In genomic region chr14:47187666-47188360, GRCm38 (mm10) we compare ENCODE assay signal across 8 mouse cellular contexts. TPM values are rescaled to one million over a fixed set of nuclear protein-coding genes. Genes with fewer than 3 reads are reported as not detected.
DNase-seq lines count a peak whose midpoint lies in the region; ATAC-seq and TF ChIP-seq lines count a peak whose summit lies in the region.

No protein-coding gene starts in this region.

- no peak for TF ChIP-seq EP300 in liver, postnatal 0 days (IDR thresholded peaks at IDR 0.05; ENCODE audit: low read depth)

- H3K27ac ChIP-seq in forebrain, embryonic 12.5 days, result no peak overlapping the region
- H3K27ac ChIP-seq in forebrain, embryonic 11.5 days (ENCODE audit: low read depth, low read length), result no peak overlapping the region
- no peak overlapping the region for H3K27ac ChIP-seq in embryonic facial prominence, embryonic 10.5 days (replicated peaks)
- H3K27ac ChIP-seq in hindbrain, embryonic 15.5 days (replicated peaks), result no peak overlapping the region
- peak overlapping the region; percentile 52; the same call in 1 of the 2 replicates for H3K27ac ChIP-seq in liver, postnatal 0 days (ENCODE audit: low read depth)
- peak overlapping the region; percentile 31; the same call in 1 of the 2 replicates for H3K27ac ChIP-seq in small intestine, adult 2 months (ENCODE audit: insufficient read depth, low read depth, low read length)

- 33% methylated on average over 12 of the region's 12 CpGs for WGBS in forebrain, embryonic 12.5 days
- WGBS in forebrain, embryonic 11.5 days, result 38% methylated on average over 12 of the region's 12 CpGs
- WGBS in embryonic facial prominence, embryonic 10.5 days, result 35% methylated on average over 12 of the region's 12 CpGs
- 41% methylated on average over 12 of the region's 12 CpGs for WGBS in hindbrain, embryonic 15.5 days
- WGBS in liver, postnatal 0 days (ENCODE audit: insufficient replicate concordance), result 17% methylated on average over 12 of the region's 12 CpGs
- WGBS in small intestine, adult 2 months, result 46% methylated on average over 12 of the region's 12 CpGs

- no peak for ATAC-seq in forebrain, embryonic 12.5 days (ENCODE audit: low FRiP score)
- no peak for ATAC-seq in forebrain, embryonic 11.5 days (replicated peaks; ENCODE audit: low FRiP score)
- no peak for ATAC-seq in hindbrain, embryonic 15.5 days (ENCODE audit: low FRiP score, low read depth)
- ATAC-seq in liver, postnatal 0 days, result no peak

- TF ChIP-seq POLR2A in small intestine, adult 2 months (IDR thresholded peaks at IDR 0.05; ENCODE audit: low read depth, low read length), result no peak

- H3K9me3 ChIP-seq in forebrain, embryonic 12.5 days, result no peaks in the 10 kb centered on the region
- no peaks in the 10 kb centered on the region for H3K9me3 ChIP-seq in forebrain, embryonic 11.5 days (ENCODE audit: control insufficient read depth, low read length)
- H3K9me3 ChIP-seq in embryonic facial prominence, embryonic 10.5 days, result no peaks in the 10 kb centered on the region
- H3K9me3 ChIP-seq in hindbrain, embryonic 15.5 days, result no peaks in the 10 kb centered on the region
- H3K9me3 ChIP-seq in liver, postnatal 0 days (ENCODE audit: low read length), result no peaks in the 10 kb centered on the region

- H3K4me2 ChIP-seq in forebrain, embryonic 12.5 days, result peak overlapping the region; percentile 99
- H3K4me2 ChIP-seq in forebrain, embryonic 11.5 days (ENCODE audit: low read depth, low read length, severe bottlenecking), result no peak overlapping the region
- peak overlapping the region; percentile 99 for H3K4me2 ChIP-seq in hindbrain, embryonic 15.5 days
- peak overlapping the region; percentile 91 for H3K4me2 ChIP-seq in liver, postnatal 0 days (ENCODE audit: low read depth, low read length)

- no peak overlapping the region for H3K4me3 ChIP-seq in forebrain, embryonic 12.5 days (replicated peaks)
- H3K4me3 ChIP-seq in forebrain, embryonic 11.5 days (ENCODE audit: low read depth, low read length), result no peak overlapping the region
- peak overlapping the region; percentile 90 for H3K4me3 ChIP-seq in embryonic facial prominence, embryonic 10.5 days
- H3K4me3 ChIP-seq in hindbrain, embryonic 15.5 days, result peak overlapping the region; percentile 75
- H3K4me3 ChIP-seq in liver, postnatal 0 days (ENCODE audit: low read depth, low read length), result peak overlapping the region; percentile 79
- H3K4me3 ChIP-seq in small intestine, adult 2 months (ENCODE audit: low read depth, low read length), result peak overlapping the region; percentile 74

- DNase-seq in forebrain, embryonic 11.5 days (ENCODE audit: low spot score), result no peak
- peak; percentile 11 for DNase-seq in embryonic facial prominence, embryonic 10.5 days (ENCODE audit: low spot score)
- DNase-seq in liver, postnatal 0 days, result peak; percentile 52
- DNase-seq in ovary, adult 18-20 months (ENCODE audit: low spot score), result no peak
- no peak for DNase-seq in layer of hippocampus, postnatal 14 days (ENCODE audit: low spot score in 2 of 2)

- H3K36me3 ChIP-seq in forebrain, embryonic 12.5 days (replicated peaks), result no peaks in the 10 kb centered on the region
- H3K36me3 ChIP-seq in forebrain, embryonic 11.5 days (ENCODE audit: control insufficient read depth, insufficient read depth, low read length), result no peaks in the 10 kb centered on the region
- no peaks in the 10 kb centered on the region for H3K36me3 ChIP-seq in embryonic facial prominence, embryonic 10.5 days (replicated peaks)
- no peaks in the 10 kb centered on the region for H3K36me3 ChIP-seq in hindbrain, embryonic 15.5 days
- no peaks in the 10 kb centered on the region for H3K36me3 ChIP-seq in liver, postnatal 0 days (replicated peaks; ENCODE audit: insufficient read depth, low read length)
- H3K36me3 ChIP-seq in small intestine, adult 2 months (ENCODE audit: control insufficient read depth, insufficient read depth, low read length), result no peaks in the 10 kb centered on the region

- peaks cover 8% of the 10 kb centered on the region for H3K4me1 ChIP-seq in forebrain, embryonic 12.5 days
- peaks cover 3% of the 10 kb centered on the region; the same call in 1 of the 2 replicates for H3K4me1 ChIP-seq in forebrain, embryonic 11.5 days (replicated peaks; ENCODE audit: control insufficient read depth, insufficient read depth, low read length)
- H3K4me1 ChIP-seq in embryonic facial prominence, embryonic 10.5 days, result peaks cover 11% of the 10 kb centered on the region
- H3K4me1 ChIP-seq in hindbrain, embryonic 15.5 days (replicated peaks), result peaks cover 6% of the 10 kb centered on the region
- H3K4me1 ChIP-seq in liver, postnatal 0 days (ENCODE audit: insufficient read depth), result peaks cover 17% of the 10 kb centered on the region
- peaks cover 3% of the 10 kb centered on the region; the same call in 1 of the 2 replicates for H3K4me1 ChIP-seq in small intestine, adult 2 months (ENCODE audit: control insufficient read depth, insufficient read depth, insufficient read length, low read length)

- TF ChIP-seq CTCF in liver, postnatal 0 days (IDR thresholded peaks at IDR 0.05; ENCODE audit: low read depth), result no peak
- no peak for TF ChIP-seq CTCF in small intestine, adult 2 months (IDR thresholded peaks at IDR 0.05; ENCODE audit: extremely low read depth, insufficient read length, insufficient replicate concordance, low read depth, low read length)

- peaks cover 16% of the 10 kb centered on the region for H3K27me3 ChIP-seq in forebrain, embryonic 12.5 days
- peaks cover 11% of the 10 kb centered on the region; the same call in 1 of the 2 replicates for H3K27me3 ChIP-seq in forebrain, embryonic 11.5 days (ENCODE audit: control insufficient read depth, insufficient read depth, low read length)
- peaks cover 36% of the 10 kb centered on the region for H3K27me3 ChIP-seq in embryonic facial prominence, embryonic 10.5 days (replicated peaks; ENCODE audit: low read depth, poor library complexity, severe bottlenecking)
- H3K27me3 ChIP-seq in hindbrain, embryonic 15.5 days, result peaks cover 19% of the 10 kb centered on the region
- H3K27me3 ChIP-seq in liver, postnatal 0 days (ENCODE audit: insufficient read depth, low read length), result no peaks in the 10 kb centered on the region
- no peaks in the 10 kb centered on the region for H3K27me3 ChIP-seq in small intestine, adult 2 months (ENCODE audit: control insufficient read depth, insufficient read depth, low read length)

- H3K9ac ChIP-seq in forebrain, embryonic 12.5 days, result no peak overlapping the region
- H3K9ac ChIP-seq in forebrain, embryonic 11.5 days (ENCODE audit: low read length), result no peak overlapping the region
- no peak overlapping the region for H3K9ac ChIP-seq in hindbrain, embryonic 15.5 days
- peak overlapping the region; percentile 80 for H3K9ac ChIP-seq in liver, postnatal 0 days (replicated peaks)

RNA-seq across cellular contexts. Expression of gene Gch1, which starts 1.4 kb away (rescaled TPM):
- 1.4 and 1.6 TPM in 2 replicates for polyA plus RNA-seq in forebrain, embryonic 12.5 days (2016; fragmentation: Nextera tagmentation; extraction: Ambion mirVana)
- polyA plus RNA-seq in forebrain, embryonic 11.5 days (2014; fragmentation: Nextera tagmentation; extraction: Ambion mirVana), result 1.4 and 2.4 TPM in 2 replicates
- 0.57 and 1.1 TPM in 2 replicates for polyA plus RNA-seq in embryonic facial prominence, embryonic 10.5 days (2016; fragmentation: Nextera tagmentation; extraction: Ambion mirVana)
- polyA plus RNA-seq in hindbrain, embryonic 15.5 days (2015; fragmentation: Nextera tagmentation; extraction: Ambion mirVana), result 4.9 and 5.9 TPM in 2 replicates
- 29.6 and 38.3 TPM in 2 replicates for polyA plus RNA-seq in liver, postnatal 0 days (2015; fragmentation: Nextera tagmentation; extraction: Ambion mirVana)
- 27.1 and 35.7 TPM in 2 replicates for polyA plus RNA-seq in small intestine, adult 2 months (2012; rRNA removed)
- total RNA-seq in layer of hippocampus, postnatal 14 days (2021), result 1 to 10 TPM; 1.3 to 2.1 TPM

Comparison
In these comparisons a context has a peak if more than half of its experiments do, and no peak if none do; other contexts are left out.
1. H3K27ac ChIP-seq: peak in liver, postnatal 0 days (single experiment) and small intestine, adult 2 months (single experiment); none in forebrain, embryonic 12.5 days (single experiment), forebrain, embryonic 11.5 days (single experiment), embryonic facial prominence, embryonic 10.5 days (single experiment) and hindbrain, embryonic 15.5 days (single experiment).
2. H3K4me3 ChIP-seq: peak in embryonic facial prominence, embryonic 10.5 days (single experiment), hindbrain, embryonic 15.5 days (single experiment), liver, postnatal 0 days (single experiment) and small intestine, adult 2 months (single experiment); none in forebrain, embryonic 12.5 days (single experiment) and forebrain, embryonic 11.5 days (single experiment).
3. DNase-seq: peak in embryonic facial prominence, embryonic 10.5 days (single experiment) and liver, postnatal 0 days (single experiment); none in forebrain, embryonic 11.5 days (single experiment), ovary, adult 18-20 months (single experiment) and layer of hippocampus, postnatal 14 days (0 of 2).